Mouse (Mus musculus): ENCODE data around the gene Nsd2. TPM values are rescaled to one million over a fixed set of nuclear protein-coding genes. Genes with fewer than 3 reads are reported as not detected.

Gene Nsd2
- polyA plus RNA-seq, 1 experiment from 2014 or later = 78.7 TPM

DNA sequence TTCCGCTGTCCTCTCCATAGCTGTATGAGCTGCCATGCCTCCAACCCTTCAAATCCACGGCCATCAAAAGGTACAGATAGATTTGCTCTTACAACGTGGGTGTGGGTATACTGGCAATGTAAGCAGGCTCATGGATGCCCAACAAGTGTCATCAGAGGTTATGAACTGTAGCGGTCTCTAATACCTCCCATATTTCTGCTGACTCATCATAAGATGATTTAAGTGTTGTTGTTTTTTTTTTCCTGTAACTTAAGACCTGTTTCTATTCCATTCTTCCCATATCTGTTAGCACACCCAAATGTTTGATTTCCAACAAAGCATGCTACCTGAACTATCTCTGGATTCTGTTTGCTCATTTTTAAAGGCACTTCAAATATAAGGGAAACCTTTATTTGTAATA is 60.6 kb downstream of the Nsd2 start:
- H3K36me3 ChIP-seq (ENCODE audit: control insufficient read depth, insufficient read depth, low read length) = peaks cover 43% of the 10 kb centered on the region
- ATAC-seq (ENCODE audit: insufficient number of reproducible peaks, low FRiP score, low TSS enrichment, low read depth) = no peak
- H3K9ac ChIP-seq (ENCODE audit: low read length) = no peak overlapping the region
- no peaks in the 10 kb centered on the region for H3K9me3 ChIP-seq (ENCODE audit: control insufficient read depth, low read length)
- no peaks in the 10 kb centered on the region for H3K4me1 ChIP-seq (ENCODE audit: control insufficient read depth, insufficient read depth, low read length)
- no peaks in the 10 kb centered on the region for H3K27me3 ChIP-seq (ENCODE audit: control insufficient read depth, insufficient read depth, low read length)
- no peak overlapping the region for H3K4me2 ChIP-seq (ENCODE audit: low read depth, severe bottlenecking)
- H3K4me3 ChIP-seq (ENCODE audit: low read depth, low read length) = no peak overlapping the region
- no peak for DNase-seq (ENCODE audit: low spot score)
- no peak overlapping the region for H3K27ac ChIP-seq (replicated peaks; ENCODE audit: low read depth, low read length)
- WGBS = 94% methylated on average over 4 of the region's 4 CpGs

DNA sequence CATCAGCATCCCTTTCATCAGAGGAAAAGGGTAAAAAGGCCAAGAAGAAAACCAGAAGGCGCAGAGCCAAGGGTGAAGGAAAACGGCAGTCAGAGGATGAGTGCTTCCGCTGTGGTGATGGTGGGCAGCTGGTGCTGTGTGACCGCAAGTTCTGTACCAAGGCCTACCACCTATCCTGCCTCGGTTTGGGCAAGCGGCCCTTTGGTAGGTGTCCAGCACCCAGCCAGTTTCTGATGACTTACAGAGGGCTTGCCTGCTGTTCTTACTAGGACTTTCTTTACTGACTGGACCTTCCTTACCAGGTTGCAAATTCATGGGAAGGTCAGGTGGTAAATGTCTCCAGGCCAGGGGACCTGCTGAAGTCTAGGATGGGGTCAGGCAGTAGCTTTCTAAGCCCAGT is 72.9 kb downstream of the Nsd2 start:
- H3K27ac ChIP-seq (replicated peaks; ENCODE audit: low read depth, low read length) = no peak overlapping the region
- no peak for DNase-seq (ENCODE audit: low spot score)
- H3K27me3 ChIP-seq (ENCODE audit: control insufficient read depth, insufficient read depth, low read length) = no peaks in the 10 kb centered on the region
- no peaks in the 10 kb centered on the region for H3K4me1 ChIP-seq (ENCODE audit: control insufficient read depth, insufficient read depth, low read length)
- ATAC-seq (ENCODE audit: insufficient number of reproducible peaks, low FRiP score, low TSS enrichment, low read depth) = no peak
- 91% methylated on average over 6 of the region's 6 CpGs for WGBS
- no peak overlapping the region for H3K4me2 ChIP-seq (ENCODE audit: low read depth, severe bottlenecking)
- H3K9ac ChIP-seq (ENCODE audit: low read length) = no peak overlapping the region
- no peaks in the 10 kb centered on the region for H3K9me3 ChIP-seq (ENCODE audit: control insufficient read depth, low read length)
- H3K36me3 ChIP-seq (ENCODE audit: control insufficient read depth, insufficient read depth, low read length) = peaks cover 44% of the 10 kb centered on the region
- no peak overlapping the region for H3K4me3 ChIP-seq (ENCODE audit: low read depth, low read length)

DNA sequence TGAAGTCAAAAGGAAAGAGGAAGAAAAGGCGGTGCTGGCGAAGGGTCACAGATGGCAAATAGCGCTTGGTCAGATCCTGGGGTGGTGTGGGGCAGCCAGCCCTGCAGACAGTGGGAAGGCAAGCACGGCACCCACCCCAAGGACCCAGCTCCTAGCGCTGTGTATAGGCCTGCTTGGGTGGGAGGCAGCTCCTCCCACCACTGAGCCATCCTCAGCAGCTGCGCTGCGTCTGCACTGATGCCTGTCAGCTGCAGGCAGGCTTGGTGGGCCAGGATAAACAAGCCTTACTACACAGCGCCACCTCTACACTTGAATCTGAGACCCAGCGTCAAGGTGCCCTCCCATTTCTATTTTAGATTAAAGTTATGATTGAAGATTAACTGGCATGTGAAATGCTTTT is 74.6 kb downstream of the Nsd2 start:
- H3K4me1 ChIP-seq (ENCODE audit: control insufficient read depth, insufficient read depth, low read length) = no peaks in the 10 kb centered on the region
- ATAC-seq (ENCODE audit: insufficient number of reproducible peaks, low FRiP score, low TSS enrichment, low read depth) (no peak), DNase-seq (ENCODE audit: low spot score) (no peak)
- H3K36me3 ChIP-seq (ENCODE audit: control insufficient read depth, insufficient read depth, low read length) = peaks cover 55% of the 10 kb centered on the region
- H3K9ac ChIP-seq (ENCODE audit: low read length) = no peak overlapping the region
- no peaks in the 10 kb centered on the region for H3K27me3 ChIP-seq (ENCODE audit: control insufficient read depth, insufficient read depth, low read length)
- no peak overlapping the region for H3K4me2 ChIP-seq (ENCODE audit: low read depth, severe bottlenecking)
- no peak overlapping the region for H3K4me3 ChIP-seq (ENCODE audit: low read depth, low read length)
- H3K27ac ChIP-seq (replicated peaks; ENCODE audit: low read depth, low read length) = no peak overlapping the region
- H3K9me3 ChIP-seq (ENCODE audit: control insufficient read depth, low read length) = no peaks in the 10 kb centered on the region
- 91% methylated on average over 9 of the region's 9 CpGs for WGBS

DNA sequence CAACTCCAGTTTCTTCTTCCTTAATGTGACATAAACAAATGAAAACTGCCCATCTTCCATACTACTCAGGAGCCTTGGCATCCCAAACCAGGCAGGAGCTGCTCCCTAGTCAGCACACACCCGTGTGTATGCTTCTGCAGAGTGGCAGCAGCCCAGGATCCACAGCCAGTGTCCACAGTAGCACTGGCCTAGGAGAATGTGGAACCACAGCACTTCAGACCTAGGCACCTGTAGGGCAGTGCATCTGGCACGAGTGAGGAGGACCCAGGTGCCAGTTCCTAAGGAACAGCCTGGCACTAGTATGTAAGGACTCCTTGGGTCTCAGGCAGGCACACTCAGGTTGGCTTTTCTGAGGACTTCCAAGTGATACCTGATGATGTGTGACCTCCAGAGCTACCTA is 76.6 kb downstream of the Nsd2 start:
- ATAC-seq (ENCODE audit: insufficient number of reproducible peaks, low FRiP score, low TSS enrichment, low read depth) (no peak), DNase-seq (ENCODE audit: low spot score) (no peak)
- Histone ChIP-seq H3K27ac (replicated peaks; ENCODE audit: low read depth, low read length) (no peak overlapping the region), H3K4me3 (ENCODE audit: low read depth, low read length) (no peak overlapping the region), H3K4me2 (ENCODE audit: low read depth, severe bottlenecking) (no peak overlapping the region), H3K9ac (ENCODE audit: low read length) (no peak overlapping the region), H3K9me3 (ENCODE audit: control insufficient read depth, low read length) (no peaks in the 10 kb centered on the region), H3K36me3 (ENCODE audit: control insufficient read depth, insufficient read depth, low read length) (peaks cover 54% of the 10 kb centered on the region), H3K4me1 (ENCODE audit: control insufficient read depth, insufficient read depth, low read length) (no peaks in the 10 kb centered on the region), H3K27me3 (ENCODE audit: control insufficient read depth, insufficient read depth, low read length) (no peaks in the 10 kb centered on the region)
- WGBS = 76% methylated on average over 2 of the region's 2 CpGs

DNA sequence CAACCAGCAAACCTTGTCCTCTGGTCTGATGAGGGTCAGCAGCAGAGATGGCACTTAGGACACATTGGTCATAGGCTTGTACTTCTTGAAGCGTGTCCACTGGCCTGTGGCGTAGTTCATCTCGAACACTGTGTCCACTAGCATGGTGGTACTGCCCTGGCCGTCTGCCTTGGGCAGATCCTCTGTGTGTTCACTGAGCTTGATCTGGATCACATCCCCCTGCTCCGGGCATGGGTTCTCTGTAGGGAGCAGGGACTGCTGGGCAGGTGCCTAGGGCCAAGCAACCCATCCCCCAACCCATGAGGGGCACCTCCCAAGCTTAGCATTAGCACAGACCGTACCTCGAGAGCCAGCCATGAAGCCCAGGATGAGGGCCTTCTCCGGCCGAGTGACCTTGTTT is 78.1 kb downstream of the Nsd2 start:
- Histone ChIP-seq H3K27me3 (ENCODE audit: control insufficient read depth, insufficient read depth, low read length) (no peaks in the 10 kb centered on the region), H3K36me3 (ENCODE audit: control insufficient read depth, insufficient read depth, low read length) (peaks cover 49% of the 10 kb centered on the region), H3K4me2 (ENCODE audit: low read depth, severe bottlenecking) (no peak overlapping the region), H3K9me3 (ENCODE audit: control insufficient read depth, low read length) (no peaks in the 10 kb centered on the region), H3K4me3 (ENCODE audit: low read depth, low read length) (no peak overlapping the region), H3K27ac (replicated peaks; ENCODE audit: low read depth, low read length) (no peak overlapping the region), H3K9ac (ENCODE audit: low read length) (no peak overlapping the region), H3K4me1 (ENCODE audit: control insufficient read depth, insufficient read depth, low read length) (no peaks in the 10 kb centered on the region)
- WGBS = 92% methylated on average over 9 of the region's 9 CpGs
- DNase-seq (ENCODE audit: low spot score) (no peak), ATAC-seq (ENCODE audit: insufficient number of reproducible peaks, low FRiP score, low TSS enrichment, low read depth) (no peak; the same call in 1 of the 2 replicates)

DNA sequence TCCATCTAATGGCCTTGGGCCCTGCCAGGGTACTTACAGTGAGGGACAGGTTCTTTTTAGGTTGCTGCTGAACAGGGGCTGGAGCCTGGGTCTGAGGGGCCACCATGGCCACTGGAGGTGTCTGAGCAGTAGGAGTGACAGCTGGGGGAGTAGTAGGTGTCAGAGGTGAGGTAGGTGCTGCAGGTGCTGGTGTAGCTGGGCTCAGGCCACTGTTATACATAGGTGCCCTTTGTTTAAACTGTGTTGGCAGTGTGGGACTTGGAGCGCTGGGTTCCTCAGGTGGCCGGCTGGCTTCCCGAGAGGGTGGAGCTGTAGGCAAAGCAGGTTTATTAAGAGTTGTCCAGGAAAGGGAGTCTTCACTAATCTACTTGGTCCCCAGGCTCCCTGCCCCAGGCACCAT is 78.7 kb downstream of the Nsd2 start:
- H3K9ac ChIP-seq (ENCODE audit: low read length) = no peak overlapping the region
- H3K36me3 ChIP-seq (ENCODE audit: control insufficient read depth, insufficient read depth, low read length) = peaks cover 46% of the 10 kb centered on the region
- WGBS = 88% methylated on average over 3 of the region's 3 CpGs
- H3K4me3 ChIP-seq (ENCODE audit: low read depth, low read length) = no peak overlapping the region
- no peaks in the 10 kb centered on the region for H3K4me1 ChIP-seq (ENCODE audit: control insufficient read depth, insufficient read depth, low read length)
- DNase-seq (ENCODE audit: low spot score) = no peak
- no peak; the same call in 1 of the 2 replicates for ATAC-seq (ENCODE audit: insufficient number of reproducible peaks, low FRiP score, low TSS enrichment, low read depth)
- no peak overlapping the region for H3K27ac ChIP-seq (replicated peaks; ENCODE audit: low read depth, low read length)
- H3K27me3 ChIP-seq (ENCODE audit: control insufficient read depth, insufficient read depth, low read length) = no peaks in the 10 kb centered on the region
- no peaks in the 10 kb centered on the region for H3K9me3 ChIP-seq (ENCODE audit: control insufficient read depth, low read length)
- H3K4me2 ChIP-seq (ENCODE audit: low read depth, severe bottlenecking) = no peak overlapping the region

DNA sequence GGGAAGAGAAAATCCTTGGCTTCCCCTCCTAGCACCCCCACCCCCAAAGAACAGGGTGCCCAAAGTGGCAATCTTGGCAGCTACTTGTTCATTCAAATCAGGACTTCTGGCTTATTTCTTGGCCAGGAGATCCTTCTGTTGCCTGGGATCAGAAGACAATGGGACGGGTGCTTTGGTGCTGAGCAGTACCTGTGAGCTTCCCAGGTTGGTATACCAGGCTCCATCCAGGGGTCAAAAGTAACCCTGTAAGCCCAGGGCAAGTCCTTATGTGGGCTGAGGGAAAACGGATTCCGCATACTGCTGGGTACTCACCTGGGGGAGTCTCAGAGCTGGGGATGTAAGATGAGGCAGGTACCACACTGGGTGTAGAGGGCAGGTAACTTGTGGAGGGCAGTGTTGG is 79.6 kb downstream of the Nsd2 start:
- H3K9ac ChIP-seq (ENCODE audit: low read length) = no peak overlapping the region
- no peak overlapping the region for H3K27ac ChIP-seq (replicated peaks; ENCODE audit: low read depth, low read length)
- no peak overlapping the region for H3K4me3 ChIP-seq (ENCODE audit: low read depth, low read length)
- DNase-seq (ENCODE audit: low spot score) (no peak), ATAC-seq (ENCODE audit: insufficient number of reproducible peaks, low FRiP score, low TSS enrichment, low read depth) (no peak)
- H3K4me1 ChIP-seq (ENCODE audit: control insufficient read depth, insufficient read depth, low read length) = no peaks in the 10 kb centered on the region
- H3K27me3 ChIP-seq (ENCODE audit: control insufficient read depth, insufficient read depth, low read length) = no peaks in the 10 kb centered on the region
- 96% methylated on average over 3 of the region's 3 CpGs for WGBS
- H3K36me3 ChIP-seq (ENCODE audit: control insufficient read depth, insufficient read depth, low read length) = peaks cover 42% of the 10 kb centered on the region
- H3K4me2 ChIP-seq (ENCODE audit: low read depth, severe bottlenecking) = no peak overlapping the region
- no peaks in the 10 kb centered on the region for H3K9me3 ChIP-seq (ENCODE audit: control insufficient read depth, low read length)

DNA sequence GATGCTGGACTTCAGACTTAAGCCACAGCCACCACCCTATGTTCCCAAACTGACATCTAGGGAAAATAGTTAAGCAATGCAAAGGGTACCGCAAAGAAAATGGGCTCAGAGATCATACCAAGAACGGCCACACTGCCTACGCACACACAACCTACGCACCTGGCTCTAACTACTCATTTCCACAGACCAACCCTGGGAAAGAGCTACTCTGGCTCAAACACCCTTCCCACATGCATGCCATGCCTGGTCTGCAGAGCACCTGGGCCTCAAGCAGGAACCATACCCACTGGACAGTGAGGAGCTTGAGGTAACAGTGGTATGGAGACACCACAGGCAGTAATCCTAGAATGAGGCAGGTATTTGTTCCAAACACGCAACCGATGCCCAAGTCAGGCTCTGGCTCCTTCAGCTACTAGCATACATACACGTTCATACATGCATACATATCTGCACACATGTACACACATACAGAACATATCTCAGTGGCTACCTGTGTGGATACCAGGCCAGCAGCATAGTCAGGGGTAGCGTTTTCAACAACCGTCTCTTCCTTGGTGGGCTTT is 80.3 kb downstream of the Nsd2 start:
- Histone ChIP-seq H3K4me3 (ENCODE audit: low read depth, low read length) (no peak overlapping the region), H3K36me3 (ENCODE audit: control insufficient read depth, insufficient read depth, low read length) (peaks cover 36% of the 10 kb centered on the region), H3K9ac (ENCODE audit: low read length) (no peak overlapping the region), H3K4me2 (ENCODE audit: low read depth, severe bottlenecking) (no peak overlapping the region), H3K27me3 (ENCODE audit: control insufficient read depth, insufficient read depth, low read length) (no peaks in the 10 kb centered on the region), H3K9me3 (ENCODE audit: control insufficient read depth, low read length) (no peaks in the 10 kb centered on the region), H3K4me1 (ENCODE audit: control insufficient read depth, insufficient read depth, low read length) (no peaks in the 10 kb centered on the region), H3K27ac (replicated peaks; ENCODE audit: low read depth, low read length) (no peak overlapping the region)
- no peak for ATAC-seq (ENCODE audit: insufficient number of reproducible peaks, low FRiP score, low TSS enrichment, low read depth)
- 93% methylated on average over 9 of the region's 9 CpGs for WGBS
- DNase-seq (ENCODE audit: low spot score) = no peak

DNA sequence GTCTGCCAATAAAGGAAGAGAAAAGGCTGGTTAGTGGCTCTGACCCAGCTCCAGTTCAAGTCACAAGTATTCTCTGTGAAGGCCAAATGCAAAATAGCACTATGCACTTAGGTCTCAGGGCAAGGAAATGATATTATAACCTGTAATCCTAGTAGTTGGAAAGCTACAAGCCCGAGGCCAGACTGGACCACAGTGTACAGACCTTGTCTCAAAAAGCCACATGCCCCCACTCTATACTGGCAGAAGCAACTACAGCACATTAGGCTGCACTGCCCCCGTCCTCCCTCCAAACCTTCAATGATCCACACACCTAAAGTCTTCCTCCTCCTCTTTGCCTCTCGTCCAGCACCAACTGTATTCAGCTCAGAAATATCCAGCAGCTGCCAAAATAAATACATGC is 80.8 kb downstream of the Nsd2 start:
- H3K27me3 ChIP-seq (ENCODE audit: control insufficient read depth, insufficient read depth, low read length) = no peaks in the 10 kb centered on the region
- 86% methylated on average over 3 of the region's 3 CpGs for WGBS
- H3K9ac ChIP-seq (ENCODE audit: low read length) = no peak overlapping the region
- H3K36me3 ChIP-seq (ENCODE audit: control insufficient read depth, insufficient read depth, low read length) = peaks cover 36% of the 10 kb centered on the region
- H3K4me2 ChIP-seq (ENCODE audit: low read depth, severe bottlenecking) = no peak overlapping the region
- no peaks in the 10 kb centered on the region for H3K9me3 ChIP-seq (ENCODE audit: control insufficient read depth, low read length)
- no peak overlapping the region for H3K4me3 ChIP-seq (ENCODE audit: low read depth, low read length)
- ATAC-seq (ENCODE audit: insufficient number of reproducible peaks, low FRiP score, low TSS enrichment, low read depth) (no peak), DNase-seq (ENCODE audit: low spot score) (no peak)
- H3K4me1 ChIP-seq (ENCODE audit: control insufficient read depth, insufficient read depth, low read length) = no peaks in the 10 kb centered on the region
- no peak overlapping the region for H3K27ac ChIP-seq (replicated peaks; ENCODE audit: low read depth, low read length)

Data from limb, embryonic 11.5 days (tissue).